Mouse (Mus musculus): ENCODE measurements around the gene Arrb2.

The Arrb2 gene

GRCm38 (mm10) chr11:70432048-70432894, at the start of gene Arrb2:
Gene Arrb2, plus strand, starts transcription at chr11:70432635.
- in situ Hi-C loops (cut with MboI, MseI), result loop anchor here (5.0 kb wide), 1 partner anchor 70 kb away; no protein-coding TSS in a partner anchor

- in situ Hi-C loops (cut with MboI, MseI), result no loop called here
Measured at GRCm38 (mm10) chr11:70384136-70384535, 48.3 kb upstream of the Arrb2 start.

- in situ Hi-C loops (cut with MboI, MseI), result no loop called here
Measured at GRCm38 (mm10) chr11:70387436-70387835, 45.0 kb upstream of the Arrb2 start.

- in situ Hi-C loops (cut with MboI, MseI), result no loop called here
Measured at GRCm38 (mm10) chr11:70389421-70389820, 43.0 kb upstream of the Arrb2 start.

- in situ Hi-C loops (cut with MboI, MseI), result no loop called here
Measured at GRCm38 (mm10) chr11:70403598-70403997, 28.8 kb upstream of the Arrb2 start.

GRCm38 (mm10) chr11:70409594-70410296, 22.7 kb upstream of the Arrb2 start, which contains the start of gene Pelp1:
Gene Pelp1, minus strand, starts transcription at chr11:70410031.
- in situ Hi-C loops (cut with MboI, MseI), result loop anchor here (5.0 kb wide), 2 partner anchors 98 to 198 kb away; partner anchors contain the start of gene Tm4sf5

GRCm38 (mm10) chr11:70410297-70410643, 22.2 kb upstream of the Arrb2 start:
- in situ Hi-C loops (cut with MboI, MseI), result loop anchor here (5.0 kb wide), 2 partner anchors 97 to 197 kb away; partner anchors contain the start of gene Tm4sf5

GRCm38 (mm10) chr11:70412591-70412990, 19.8 kb upstream of the Arrb2 start:
- in situ Hi-C loops (cut with MboI, MseI), result loop anchor here (5.0 kb wide), 2 partner anchors 95 to 195 kb away; partner anchors contain the start of gene Tm4sf5

- in situ Hi-C loops (cut with MboI, MseI), result loop anchor here (5.0 kb wide), 2 partner anchors 93 to 193 kb away; partner anchors contain the start of gene Tm4sf5
Measured at GRCm38 (mm10) chr11:70413961-70414360, 18.5 kb upstream of the Arrb2 start.

- in situ Hi-C loops (cut with MboI, MseI), result no loop called here
Measured at GRCm38 (mm10) chr11:70418199-70418598, 14.2 kb upstream of the Arrb2 start.

GRCm38 (mm10) chr11:70419486-70419885, 12.9 kb upstream of the Arrb2 start:
- in situ Hi-C loops (cut with MboI, MseI), result no loop called here

- in situ Hi-C loops (cut with MboI, MseI), result loop anchor here (5.0 kb wide), 1 partner anchor 336 kb away; the partner anchor contains the start of gene Zfp3
Measured at GRCm38 (mm10) chr11:70426598-70426997, 5.8 kb upstream of the Arrb2 start.

GRCm38 (mm10) chr11:70431574-70431973, 861 bp upstream of the Arrb2 start:
- in situ Hi-C loops (cut with MboI, MseI), result loop anchor here (5.0 kb wide), 1 partner anchor 71 kb away; no protein-coding TSS in a partner anchor

GRCm38 (mm10) chr11:70432895-70433568, 597 bp downstream of the Arrb2 start:
- in situ Hi-C loops (cut with MboI, MseI), result loop anchor here (5.0 kb wide), 1 partner anchor 69 kb away; no protein-coding TSS in a partner anchor

- in situ Hi-C loops (cut with MboI, MseI), result loop anchor here (5.0 kb wide), 1 partner anchor 69 kb away; no protein-coding TSS in a partner anchor
Measured at GRCm38 (mm10) chr11:70433569-70433943, 1.1 kb downstream of the Arrb2 start.

GRCm38 (mm10) chr11:70433951-70434350, 1.5 kb downstream of the Arrb2 start:
- in situ Hi-C loops (cut with MboI, MseI), result loop anchor here (5.0 kb wide), 1 partner anchor 68 kb away; no protein-coding TSS in a partner anchor

- in situ Hi-C loops (cut with MboI, MseI), result no loop called here
Measured at GRCm38 (mm10) chr11:70435476-70435875, 3.0 kb downstream of the Arrb2 start.

GRCm38 (mm10) chr11:70437426-70437825, 5.0 kb downstream of the Arrb2 start:
- in situ Hi-C loops (cut with MboI, MseI), result no loop called here

GRCm38 (mm10) chr11:70438728-70439374, 6.4 kb downstream of the Arrb2 start:
- in situ Hi-C loops (cut with MboI, MseI), result no loop called here

GRCm38 (mm10) chr11:70440637-70441036, 8.2 kb downstream of the Arrb2 start:
- in situ Hi-C loops (cut with MboI, MseI), result no loop called here

GRCm38 (mm10) chr11:70441882-70442281, 9.4 kb downstream of the Arrb2 start:
- in situ Hi-C loops (cut with MboI, MseI), result no loop called here
